Mouse (Mus musculus) forebrain, embryonic 16.5 days (tissue): ENCODE measurements around the gene Cldn19. TPM values are rescaled to one million over a fixed set of nuclear protein-coding genes. Genes with fewer than 3 reads are reported as not detected.

ENCODE experiments used
- ATAC-seq: fragments of 200-750 bp; cut with Nextera tagmentation; 2 replicates; pipeline ENCODE4 v1.8.0; 2017; ENCODE audit warnings: mild to moderate bottlenecking, moderate library complexity
- H3K27ac ChIP-seq: fragments of 300-500 bp; sonication (generic); 2 replicates; pipeline ENCODE4 v1.5.1; 2014; ENCODE audit warnings: low read length, control low read depth
- H3K27me3 ChIP-seq: fragments of 300-500 bp; sonication (generic); replicated peaks from 2 replicates; pipeline ENCODE4 v1.6.1; 2014; ENCODE audit warnings: low read length; ENCODE audit not compliant: control insufficient read depth, insufficient read depth
- H3K36me3 ChIP-seq: fragments of 300-500 bp; sonication (generic); 2 replicates; pipeline ENCODE4 v1.6.1; 2014; ENCODE audit not compliant: control insufficient read depth, insufficient read depth
- H3K4me1 ChIP-seq: fragments of 300-500 bp; sonication (generic); replicated peaks from 2 replicates; pipeline ENCODE4 v1.6.1; 2014; ENCODE audit warnings: low read length; ENCODE audit not compliant: control insufficient read depth, insufficient read depth
- H3K4me2 ChIP-seq: fragments of 300-500 bp; sonication (generic); 2 replicates; pipeline ENCODE4 v1.6.1; 2014; ENCODE audit warnings: mild to moderate bottlenecking, low read length, control low read depth
- H3K4me3 ChIP-seq: fragments of 300-500 bp; sonication (generic); replicated peaks from 2 replicates; pipeline ENCODE4 v1.5.1; 2014; ENCODE audit warnings: mild to moderate bottlenecking, low read length, control low read depth
- H3K9ac ChIP-seq: fragments of 300-500 bp; sonication (generic); replicated peaks from 2 replicates; pipeline ENCODE4 v1.6.1; 2014; ENCODE audit warnings: low read depth, low read length, control low read depth
- H3K9me3 ChIP-seq: fragments of 300-500 bp; sonication (generic); 2 replicates; pipeline ENCODE4 v1.6.1; 2016; ENCODE audit warnings: low read length; ENCODE audit not compliant: control insufficient read depth
- WGBS: fragments of 180-500 bp; shearing (Covaris S2); extraction: QIAGEN DNeasy Blood & Tissue Kit; methylation state at CpG from one replicate; pipeline ENCODE4 v1.1.7; 2014; 5-methylcytosine and 5-hydroxymethylcytosine counted together
- polyA plus RNA-seq: library from polyadenylated mRNA; unstranded; fragments of >200 nt; fragmentation: Nextera tagmentation; extraction: Ambion mirVana; gene quantifications from 2 replicates; pipeline ENCODE4 v1.2.1, GENCODE M21; 2015

Gene Cldn19
- polyA plus RNA-seq, 1 experiment from 2014 or later, result 0.08 TPM

DNA sequence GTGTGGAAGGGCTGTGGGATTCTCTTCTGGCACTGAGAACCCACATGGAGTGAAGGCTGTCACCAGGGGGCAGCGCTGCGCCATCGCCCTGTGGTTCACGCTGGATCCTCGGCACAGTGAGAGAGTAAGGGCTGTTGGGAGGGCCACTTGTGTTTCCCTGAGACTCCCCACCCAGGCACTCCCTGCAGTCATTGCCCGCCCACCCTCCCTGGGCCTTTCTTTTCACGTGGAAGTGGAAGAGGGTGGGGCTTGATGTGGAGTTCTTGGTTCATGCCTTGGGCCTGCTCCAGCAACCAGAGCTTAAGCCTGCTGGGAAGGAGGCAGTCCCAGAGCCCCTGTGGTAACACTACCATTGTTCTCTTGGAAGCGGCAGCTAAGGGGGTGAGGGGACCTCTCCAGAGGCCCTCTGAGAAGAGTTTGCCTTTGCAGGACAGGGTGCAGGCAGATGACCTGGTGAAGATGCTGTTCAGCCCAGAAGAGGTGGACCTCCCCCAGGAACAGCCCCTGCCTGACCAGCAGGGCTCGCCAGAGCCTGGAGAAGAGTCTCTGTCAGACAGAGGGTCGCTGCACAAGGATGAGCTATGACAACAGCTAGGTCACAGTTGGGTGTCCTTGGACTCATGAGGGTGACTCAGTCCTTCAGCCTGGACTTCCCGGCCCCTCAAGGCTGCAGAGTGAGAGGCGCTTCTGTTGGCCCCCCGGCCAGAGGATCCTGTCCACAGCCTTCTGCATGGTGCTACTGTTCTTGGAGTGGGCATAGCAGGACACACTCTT lies 7.6 kb upstream of the Cldn19 start:
- H3K27ac ChIP-seq, result no peak overlapping the region
- peaks cover 18% of the 10 kb centered on the region for H3K4me1 ChIP-seq
- no peak overlapping the region for H3K4me3 ChIP-seq
- H3K9me3 ChIP-seq, result no peaks in the 10 kb centered on the region
- no peaks in the 10 kb centered on the region for H3K27me3 ChIP-seq
- peak; percentile 69 for ATAC-seq
- 24% methylated on average over 13 of the region's 13 CpGs for WGBS
- H3K9ac ChIP-seq, result no peak overlapping the region
- H3K36me3 ChIP-seq, result peaks cover 2% of the 10 kb centered on the region; the same call in 1 of the 2 replicates
- H3K4me2 ChIP-seq, result no peak overlapping the region

- ATAC-seq, result no peak
- Histone ChIP-seq H3K4me1 (peaks cover 18% of the 10 kb centered on the region), H3K36me3 (peaks cover 2% of the 10 kb centered on the region; the same call in 1 of the 2 replicates), H3K4me3 (no peak overlapping the region), H3K27ac (no peak overlapping the region), H3K27me3 (no peaks in the 10 kb centered on the region), H3K4me2 (no peak overlapping the region), H3K9ac (no peak overlapping the region), H3K9me3 (no peaks in the 10 kb centered on the region)
- WGBS, result 73% methylated on average over 11 of the region's 11 CpGs
Observed at GRCm38 (mm10) chr4:119248407-119248965, 6.7 kb upstream of the Cldn19 start.

- Histone ChIP-seq H3K4me1 (peaks cover 18% of the 10 kb centered on the region), H3K9ac (no peak overlapping the region), H3K27me3 (no peaks in the 10 kb centered on the region), H3K4me3 (no peak overlapping the region), H3K9me3 (no peaks in the 10 kb centered on the region), H3K27ac (no peak overlapping the region), H3K4me2 (no peak overlapping the region), H3K36me3 (no peaks in the 10 kb centered on the region)
- no peak for ATAC-seq
- 76% methylated on average over 7 of the region's 7 CpGs for WGBS
Observed at GRCm38 (mm10) chr4:119252025-119252808, 3.0 kb upstream of the Cldn19 start.

GRCm38 (mm10) chr4:119254012-119254618 lies 1.1 kb upstream of the Cldn19 start:
- Histone ChIP-seq H3K27ac (peak overlapping the region; percentile 48; the same call in 1 of the 2 replicates), H3K9me3 (no peaks in the 10 kb centered on the region), H3K4me2 (no peak overlapping the region), H3K36me3 (no peaks in the 10 kb centered on the region), H3K4me3 (no peak overlapping the region), H3K27me3 (no peaks in the 10 kb centered on the region), H3K4me1 (peaks cover 17% of the 10 kb centered on the region), H3K9ac (0 out of 2 replicates have a peak overlapping the region, but pooled peaks have one; percentile 27)
- WGBS, result 9% methylated on average over 9 of the region's 9 CpGs
- peak; percentile 79 for ATAC-seq

DNA sequence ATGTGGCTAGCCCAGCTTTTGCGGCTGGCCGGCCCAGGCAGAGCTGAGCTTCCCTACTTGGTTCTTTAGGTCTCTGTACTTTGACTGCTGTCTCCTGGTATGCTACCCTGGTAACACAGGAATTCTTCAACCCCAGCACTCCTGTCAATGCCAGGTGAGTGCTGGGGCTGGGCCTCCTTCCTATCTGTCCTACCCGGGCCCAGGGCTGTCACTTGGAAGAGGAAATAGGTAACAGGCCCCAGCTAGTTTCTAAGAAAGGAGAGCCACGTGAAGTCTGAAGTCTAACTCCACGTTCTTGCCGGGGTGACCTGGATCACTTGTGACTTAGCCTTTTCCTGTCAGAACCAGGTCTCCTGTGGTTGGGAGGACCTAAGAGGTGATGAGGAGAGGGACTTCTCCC lies 1.9 kb downstream of the Cldn19 start:
- H3K9me3 ChIP-seq, result no peaks in the 10 kb centered on the region
- H3K27ac ChIP-seq, result no peak overlapping the region
- no peak overlapping the region for H3K4me3 ChIP-seq
- H3K36me3 ChIP-seq, result no peaks in the 10 kb centered on the region
- no peak overlapping the region for H3K9ac ChIP-seq
- H3K27me3 ChIP-seq, result no peaks in the 10 kb centered on the region
- H3K4me2 ChIP-seq, result no peak overlapping the region
- 82% methylated on average over 6 of the region's 6 CpGs for WGBS
- no peak for ATAC-seq
- H3K4me1 ChIP-seq, result peaks cover 17% of the 10 kb centered on the region

- Histone ChIP-seq H3K27me3 (no peaks in the 10 kb centered on the region), H3K9ac (no peak overlapping the region), H3K27ac (no peak overlapping the region), H3K4me1 (peaks cover 6% of the 10 kb centered on the region), H3K36me3 (no peaks in the 10 kb centered on the region), H3K4me3 (no peak overlapping the region), H3K4me2 (no peak overlapping the region), H3K9me3 (no peaks in the 10 kb centered on the region)
- ATAC-seq, result 0 out of 2 replicates have a peak, but pooled peaks have one; percentile 9
- 84% methylated on average over 15 of the region's 15 CpGs for whole genome bisulfite sequencing
Observed at GRCm38 (mm10) chr4:119259344-119260254, 4.4 kb downstream of the Cldn19 start.

DNA sequence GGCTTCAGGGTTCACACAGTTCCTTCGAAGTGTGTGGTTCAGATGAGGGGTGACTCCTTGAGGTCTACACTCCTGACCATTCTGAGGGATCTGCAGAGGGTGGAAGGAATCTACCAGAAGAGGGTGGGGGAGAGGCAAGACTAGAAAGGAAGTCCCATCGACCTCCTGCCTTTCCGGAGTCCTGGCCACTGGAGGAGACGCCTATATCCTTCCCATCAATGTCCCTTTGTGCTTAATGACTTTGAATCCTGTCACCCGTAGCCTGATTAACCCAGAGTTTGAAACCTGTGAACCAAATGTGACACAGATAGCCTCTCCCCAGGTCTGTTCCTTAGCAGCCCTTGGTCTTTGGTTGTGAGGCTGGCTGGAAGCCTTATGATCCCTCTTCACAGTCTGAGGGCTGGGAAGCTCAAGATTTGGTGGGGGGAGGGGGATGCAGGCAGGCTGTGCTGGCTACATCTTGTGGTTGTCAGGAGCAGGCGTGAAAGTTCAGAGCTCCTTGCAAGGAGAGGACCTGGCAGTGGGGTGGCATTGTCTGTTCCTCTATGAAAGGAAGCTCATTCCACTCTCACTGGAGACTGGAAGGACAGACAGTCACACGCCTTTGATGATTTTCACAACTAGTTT lies 6.0 kb downstream of the Cldn19 start:
- ATAC-seq, result no peak
- Histone ChIP-seq H3K9ac (no peak overlapping the region), H3K9me3 (no peaks in the 10 kb centered on the region), H3K27ac (no peak overlapping the region), H3K27me3 (no peaks in the 10 kb centered on the region), H3K36me3 (no peaks in the 10 kb centered on the region), H3K4me1 (no peaks in the 10 kb centered on the region), H3K4me3 (no peak overlapping the region), H3K4me2 (no peak overlapping the region)
- 68% methylated on average over 7 of the region's 7 CpGs for whole genome bisulfite sequencing

GRCm38 (mm10) chr4:119262483-119262882 lies 7.3 kb downstream of the Cldn19 start:
- Histone ChIP-seq H3K4me3 (no peak overlapping the region), H3K9ac (no peak overlapping the region), H3K9me3 (no peaks in the 10 kb centered on the region), H3K27ac (no peak overlapping the region), H3K36me3 (no peaks in the 10 kb centered on the region), H3K4me2 (no peak overlapping the region), H3K4me1 (no peaks in the 10 kb centered on the region), H3K27me3 (no peaks in the 10 kb centered on the region)
- no peak for ATAC-seq
- 95% methylated on average over 5 of the region's 5 CpGs for WGBS
